ENCODE assay signal across 28 mouse cellular contexts in genomic region chr11:62164357-62164756, GRCm38 (mm10).
A peak's percentile ranks its signal among the peaks of the same experiment; 100 is the strongest.
DNase-seq lines count a peak whose midpoint lies in the region; ATAC-seq and TF ChIP-seq lines count a peak whose summit lies in the region.
"Had no signal": no experiment of that assay in that cellular context is flagged by ENCODE, and none has a peak within 500 bp of the region (broad histone marks: within the 10 kb centered on the region; RNA-seq: fewer than 3 reads in every experiment).

No protein-coding gene starts in this region.

- peak; percentile 55; the same call in 1 of the 2 replicates for ATAC-seq in erythroblast, adult 5-6 weeks (replicated peaks; ENCODE audit: low FRiP score, poor library complexity, severe bottlenecking)
- ATAC-seq in liver, embryonic 13.5 days (ENCODE audit: low read depth), result peak; percentile 88
- peak; percentile 60; the same call in 1 of the 2 replicates for ATAC-seq in megakaryocyte progenitor cell, adult 5-6 weeks (replicated peaks; ENCODE audit: poor library complexity)
- ATAC-seq: forebrain, embryonic 13.5 days; inflammation-experienced regulatory T-cells, adult 6 months had no signal

- peak overlapping the region; percentile 59 for H3K4me2 ChIP-seq in liver, embryonic 13.5 days
- H3K4me2 ChIP-seq: forebrain, embryonic 13.5 days; heart, embryonic 12.5 days; hindbrain, embryonic 15.5 days; limb, embryonic 13.5 days; midbrain, embryonic 12.5 days; neural tube, embryonic 12.5 days had no signal

- no peak for TF ChIP-seq EP300 in heart, adult 2 months (IDR thresholded peaks at IDR 0.05; ENCODE audit: insufficient read depth, low read depth, low read length)

- no peak overlapping the region for H3K9ac ChIP-seq in heart, adult 2 months (ENCODE audit: low read depth, low read length)
- H3K9ac ChIP-seq in liver, embryonic 13.5 days, result peak overlapping the region; percentile 57
- H3K9ac ChIP-seq: forebrain, embryonic 13.5 days; heart, embryonic 12.5 days; hindbrain, embryonic 15.5 days; limb, embryonic 13.5 days; midbrain, embryonic 12.5 days; neural tube, embryonic 12.5 days had no signal

- H3K36me3 ChIP-seq in heart, adult 2 months (ENCODE audit: control insufficient read depth, insufficient read depth, low read length), result no peaks in the 10 kb centered on the region
- H3K36me3 ChIP-seq in liver, embryonic 13.5 days, result peaks cover 43% of the 10 kb centered on the region
- H3K36me3 ChIP-seq: hindbrain, embryonic 15.5 days; limb, embryonic 13.5 days; midbrain, embryonic 12.5 days had no signal

- H3K79me2 ChIP-seq in heart, adult 2 months (replicated peaks; ENCODE audit: control insufficient read depth, insufficient read depth, low read length), result no peaks in the 10 kb centered on the region

- peak; percentile 44 for DNase-seq in heart, adult 11 months
- no peak for DNase-seq in heart, adult 2 months
- DNase-seq in liver, embryonic 13.5 days, result peak; percentile 61
- DNase-seq in yolk sac, embryonic 10.5 days (ENCODE audit: low spot score), result no peak
- no peak for DNase-seq in cerebellum, adult 2 months
- DNase-seq in lung, postnatal 25 days (ENCODE audit: low spot score), result no peak
- DNase-seq: adrenal gland, postnatal 36 days; cerebellum, adult 11 months; cerebellum, adult 9-11 months; gastrocnemius, postnatal 25 days; heart, adult 18-20 months; kidney, adult 11 months; kidney, postnatal 25 days; lung, adult 2 months; lung, postnatal 14 days; right cerebral cortex, adult 18-20 months had no signal

- H3K4me1 ChIP-seq in heart, adult 2 months (ENCODE audit: control insufficient read depth, insufficient read depth, low read length), result no peaks in the 10 kb centered on the region
- H3K4me1 ChIP-seq in liver, embryonic 13.5 days (replicated peaks), result peaks cover 64% of the 10 kb centered on the region
- H3K4me1 ChIP-seq in cerebellum, adult 2 months (ENCODE audit: control insufficient read depth, insufficient read depth, low read length), result no peaks in the 10 kb centered on the region
- H3K4me1 ChIP-seq: forebrain, embryonic 13.5 days; hindbrain, embryonic 15.5 days; neural tube, embryonic 12.5 days had no signal

- TF ChIP-seq POLR2A in heart, adult 2 months (IDR thresholded peaks at IDR 0.05; ENCODE audit: insufficient read depth, low read depth, low read length), result no peak
- TF ChIP-seq POLR2A in cerebellum, adult 2 months (IDR thresholded peaks at IDR 0.05; ENCODE audit: borderline replicate concordance, insufficient read depth, low read length), result no peak

- H3K9me3 ChIP-seq in liver, embryonic 13.5 days (replicated peaks), result no peaks in the 10 kb centered on the region
- H3K9me3 ChIP-seq: forebrain, embryonic 13.5 days; heart, embryonic 12.5 days; hindbrain, embryonic 15.5 days; limb, embryonic 13.5 days; midbrain, embryonic 12.5 days; neural tube, embryonic 12.5 days had no signal

- TF ChIP-seq CTCF in heart, adult 2 months (IDR thresholded peaks at IDR 0.05), result no peak
- TF ChIP-seq CTCF in cerebellum, adult 2 months (IDR thresholded peaks at IDR 0.05; ENCODE audit: borderline replicate concordance, insufficient read depth, low read depth, low read length), result no peak

- intact Hi-C loops in heart, adult 2 months (cut with DNase I), result no loop called here

- 86% methylated on average over 3 of the region's 3 CpGs for WGBS in heart, adult 2 months
- WGBS in liver, embryonic 13.5 days (ENCODE audit: insufficient replicate concordance), result 16% methylated on average over 3 of the region's 3 CpGs
- WGBS in cerebellum, adult 2 months, result 95% methylated on average over 3 of the region's 3 CpGs

- H3K27me3 ChIP-seq in heart, adult 2 months (ENCODE audit: control insufficient read depth, insufficient read depth, low read length), result no peaks in the 10 kb centered on the region
- H3K27me3 ChIP-seq in liver, embryonic 13.5 days, result no peaks in the 10 kb centered on the region
- no peaks in the 10 kb centered on the region for H3K27me3 ChIP-seq in cerebellum, adult 2 months (ENCODE audit: control insufficient read depth, insufficient read depth, low read length)
- H3K27me3 ChIP-seq: CH12.LX; forebrain, embryonic 13.5 days; heart, embryonic 12.5 days; hindbrain, embryonic 15.5 days; limb, embryonic 13.5 days; midbrain, embryonic 12.5 days; neural tube, embryonic 12.5 days had no signal

- H3K4me3 ChIP-seq in heart, adult 2 months, result no peak overlapping the region
- H3K4me3 ChIP-seq in liver, embryonic 13.5 days (replicated peaks), result peak overlapping the region; percentile 29
- H3K4me3 ChIP-seq in cerebellum, adult 2 months (replicated peaks; ENCODE audit: insufficient read depth, low read depth, low read length), result no peak overlapping the region
- H3K4me3 ChIP-seq: forebrain, embryonic 13.5 days; heart, embryonic 12.5 days; hindbrain, embryonic 15.5 days; left cerebral cortex, adult 2 months; limb, embryonic 13.5 days; midbrain, embryonic 12.5 days; myocyte; neural tube, embryonic 12.5 days had no signal

- no peak overlapping the region for H3K27ac ChIP-seq in heart, adult 2 months
- H3K27ac ChIP-seq in liver, embryonic 13.5 days, result peak overlapping the region; percentile 87
- H3K27ac ChIP-seq in cerebellum, adult 2 months (ENCODE audit: insufficient read depth, low read length), result no peak overlapping the region
- H3K27ac ChIP-seq: forebrain, embryonic 13.5 days; hindbrain, embryonic 15.5 days; left cerebral cortex, adult 2 months; limb, embryonic 13.5 days; midbrain, embryonic 12.5 days; neural tube, embryonic 12.5 days had no signal

Comparison
In these comparisons a context has a peak if more than half of its experiments do, and no peak if none do; other contexts are left out.
1. DNase-seq: peak in heart, adult 11 months (single experiment) and liver, embryonic 13.5 days (single experiment); none in heart, adult 2 months (0 of 2), yolk sac, embryonic 10.5 days (single experiment), cerebellum, adult 2 months (0 of 2) and lung, postnatal 25 days (single experiment).
2. Peak in every context shown above with its lines, with median percentiles within 50 percentile points of each other: ATAC-seq.